ENCODE assay signal across 8 mouse cellular contexts in the genomic region with DNA sequence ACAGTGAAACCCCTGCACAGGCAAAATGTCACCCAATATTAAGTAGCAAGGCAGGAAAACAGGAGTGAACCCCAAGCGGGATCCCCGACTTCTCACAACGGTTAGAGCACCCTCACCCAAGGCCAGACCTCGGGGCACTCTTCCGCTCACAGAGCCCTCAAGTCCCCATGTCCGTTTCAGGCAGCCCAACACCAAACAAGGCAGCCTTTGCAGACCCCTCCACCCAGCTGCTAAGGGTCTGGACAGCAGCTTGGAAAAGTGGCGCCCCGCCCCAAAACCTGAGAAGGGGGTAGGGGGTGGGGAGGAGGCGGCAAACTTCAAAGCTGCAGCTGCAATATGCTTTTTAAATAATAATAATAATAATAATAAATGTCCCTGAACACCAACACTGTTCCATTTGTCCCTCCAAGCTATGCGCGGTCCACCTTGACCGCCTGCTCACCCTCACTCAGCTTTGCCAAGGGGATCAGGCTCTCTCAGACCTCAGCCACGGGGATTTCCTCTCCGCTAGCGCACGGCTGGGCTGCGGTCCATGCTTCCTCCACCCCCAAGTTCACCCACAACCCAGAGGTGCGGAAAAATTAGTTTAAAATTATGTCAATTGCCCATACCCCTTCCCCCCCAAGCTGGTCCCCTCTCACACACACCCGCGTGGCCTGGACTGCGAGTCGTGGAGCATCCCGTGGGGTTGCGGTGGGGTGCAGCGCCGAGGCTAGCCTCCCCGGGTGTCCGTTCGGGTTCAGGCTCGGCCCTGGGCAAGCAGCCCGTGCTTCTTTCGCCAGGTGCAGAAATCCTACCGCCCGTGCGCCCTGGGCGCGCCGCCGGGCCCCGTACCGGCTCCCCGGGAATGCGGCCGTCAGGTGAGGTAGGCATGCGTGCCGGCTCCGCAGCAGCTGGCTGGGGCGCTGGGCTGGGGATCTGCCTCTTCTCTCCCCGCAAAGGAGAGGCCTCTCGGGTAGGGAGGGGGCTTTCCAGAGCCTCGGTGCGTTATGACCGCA.
A peak's percentile ranks its signal among the peaks of the same experiment; 100 is the strongest.
DNase-seq lines count a peak whose midpoint lies in the region; ATAC-seq lines count a peak whose summit lies in the region.

No protein-coding gene starts in this region.

- intact Hi-C loops in heart, postnatal 25 days (cut with DNase I): no loop called here

- 21% methylated on average over 44 of the region's 53 CpGs for WGBS in heart, embryonic 14.5 days
- 26% methylated on average over 53 of the region's 53 CpGs for WGBS in embryonic facial prominence, embryonic 10.5 days
- 19% methylated on average over 50 of the region's 53 CpGs for WGBS in hindbrain, embryonic 14.5 days
- WGBS in midbrain, embryonic 12.5 days: 33% methylated on average over 50 of the region's 53 CpGs

- H3K9me3 ChIP-seq in heart, embryonic 14.5 days (ENCODE audit: control insufficient read depth, low read length): no peaks in the 10 kb centered on the region
- no peaks in the 10 kb centered on the region for H3K9me3 ChIP-seq in embryonic facial prominence, embryonic 10.5 days
- no peaks in the 10 kb centered on the region for H3K9me3 ChIP-seq in hindbrain, embryonic 14.5 days (ENCODE audit: control insufficient read depth, low read length)
- H3K9me3 ChIP-seq in midbrain, embryonic 12.5 days: no peaks in the 10 kb centered on the region

- peak overlapping the region; percentile 46 to 55 for H3K4me3 ChIP-seq in heart, embryonic 14.5 days (ENCODE audit: control insufficient read depth in 1 of 2, insufficient read depth in 1 of 2, low read depth in 1 of 2, low read length in 2 of 2)
- peak overlapping the region; percentile 63 for H3K4me3 ChIP-seq in embryonic facial prominence, embryonic 10.5 days
- H3K4me3 ChIP-seq in hindbrain, embryonic 14.5 days (replicated peaks; ENCODE audit: low read length): peak overlapping the region; percentile 49
- H3K4me3 ChIP-seq in midbrain, embryonic 12.5 days: peak overlapping the region; percentile 48

- H3K27ac ChIP-seq in heart, embryonic 14.5 days (replicated peaks in 1 of 2; ENCODE audit: control insufficient read depth in 1 of 2, insufficient read depth in 1 of 2, low read depth in 2 of 2, low read length in 2 of 2): no peak overlapping the region
- peak overlapping the region; percentile 61 for H3K27ac ChIP-seq in embryonic facial prominence, embryonic 10.5 days (replicated peaks)
- H3K27ac ChIP-seq in hindbrain, embryonic 14.5 days: peak overlapping the region; percentile 83
- no peak overlapping the region for H3K27ac ChIP-seq in midbrain, embryonic 12.5 days (replicated peaks)

- peaks cover 2 to 8% of the 10 kb centered on the region in 2 experiments; a peak in 1 of 4 replicates for H3K4me1 ChIP-seq in heart, embryonic 14.5 days (ENCODE audit: control insufficient read depth in 2 of 2, insufficient read depth in 2 of 2, low read length in 2 of 2)
- peaks cover 27% of the 10 kb centered on the region for H3K4me1 ChIP-seq in embryonic facial prominence, embryonic 10.5 days
- H3K4me1 ChIP-seq in hindbrain, embryonic 14.5 days (replicated peaks; ENCODE audit: control insufficient read depth, insufficient read depth, low read length): no peaks in the 10 kb centered on the region
- no peaks in the 10 kb centered on the region for H3K4me1 ChIP-seq in midbrain, embryonic 12.5 days

- peak overlapping the region; percentile 86 for H3K4me2 ChIP-seq in heart, embryonic 14.5 days (ENCODE audit: low read length)
- H3K4me2 ChIP-seq in hindbrain, embryonic 14.5 days (replicated peaks): peak overlapping the region; percentile 70
- peak overlapping the region; percentile 67 for H3K4me2 ChIP-seq in midbrain, embryonic 12.5 days (replicated peaks)

- H3K27me3 ChIP-seq in heart, embryonic 14.5 days (ENCODE audit: control insufficient read depth, insufficient read depth, low read length): peaks cover 28% of the 10 kb centered on the region
- peaks cover 97% of the 10 kb centered on the region for H3K27me3 ChIP-seq in embryonic facial prominence, embryonic 10.5 days (replicated peaks; ENCODE audit: low read depth, poor library complexity, severe bottlenecking)
- H3K27me3 ChIP-seq in hindbrain, embryonic 14.5 days (ENCODE audit: control insufficient read depth, insufficient read depth, low read length): peaks cover 39% of the 10 kb centered on the region
- H3K27me3 ChIP-seq in midbrain, embryonic 12.5 days: peaks cover 74% of the 10 kb centered on the region

- no peaks in the 10 kb centered on the region for H3K36me3 ChIP-seq in heart, embryonic 14.5 days (ENCODE audit: control insufficient read depth, insufficient read depth, low read length)
- no peaks in the 10 kb centered on the region for H3K36me3 ChIP-seq in embryonic facial prominence, embryonic 10.5 days (replicated peaks)
- no peaks in the 10 kb centered on the region for H3K36me3 ChIP-seq in hindbrain, embryonic 14.5 days (replicated peaks; ENCODE audit: control insufficient read depth, insufficient read depth)
- no peaks in the 10 kb centered on the region for H3K36me3 ChIP-seq in midbrain, embryonic 12.5 days

- peak overlapping the region; percentile 57 for H3K9ac ChIP-seq in heart, embryonic 14.5 days (ENCODE audit: low read length)
- peak overlapping the region; percentile 64 for H3K9ac ChIP-seq in hindbrain, embryonic 14.5 days
- peak overlapping the region; percentile 43; the same call in 1 of the 2 replicates for H3K9ac ChIP-seq in midbrain, embryonic 12.5 days (replicated peaks)

- ATAC-seq in heart, embryonic 14.5 days (ENCODE audit: insufficient number of reproducible peaks, insufficient read depth, low FRiP score, low read depth): no peak
- peak; percentile 44 for ATAC-seq in hindbrain, embryonic 14.5 days (ENCODE audit: low FRiP score)
- peak; percentile 60 for ATAC-seq in midbrain, embryonic 12.5 days (ENCODE audit: low FRiP score, low read depth)
- no peak for ATAC-seq in erythroblast, adult 5-6 weeks (replicated peaks; ENCODE audit: low FRiP score, poor library complexity, severe bottlenecking)

- no peak for DNase-seq in heart, postnatal 25 days (ENCODE audit: low spot score)
- peak; percentile 40 for DNase-seq in embryonic facial prominence, embryonic 10.5 days (ENCODE audit: low spot score)
- no peak for DNase-seq in hindbrain, embryonic 14.5 days (ENCODE audit: low spot score)
- DNase-seq in c-Kit-positive CD71-positive TER-119-positive erythroid progenitor cells, embryonic 14.5 days (ENCODE audit: low spot score): no peak
- DNase-seq in cerebellum, adult 18-20 months: no peak

Comparison
In these comparisons a context has a peak if more than half of its experiments do, and no peak if none do; other contexts are left out.
1. ATAC-seq: peak in hindbrain, embryonic 14.5 days (single experiment) and midbrain, embryonic 12.5 days (single experiment); none in heart, embryonic 14.5 days (single experiment) and erythroblast, adult 5-6 weeks (single experiment).
2. H3K27ac ChIP-seq: peak in embryonic facial prominence, embryonic 10.5 days (single experiment) and hindbrain, embryonic 14.5 days (single experiment); none in heart, embryonic 14.5 days (0 of 2) and midbrain, embryonic 12.5 days (single experiment).
3. Peak in every context shown above with its lines, with median percentiles within 50 percentile points of each other: H3K4me2 ChIP-seq, H3K4me3 ChIP-seq and H3K9ac ChIP-seq.